Mouse (Mus musculus) megakaryocyte-erythroid progenitor cell, adult 5-6 weeks (primary cell): ENCODE results near the gene Pipox. TPM values are rescaled to one million over a fixed set of nuclear protein-coding genes. Genes with fewer than 3 reads are reported as not detected.

Experiments
- ATAC-seq: replicated peaks from 2 replicates; pipeline ENCODE4 v1.8.0; 2016; ENCODE audit warnings: mild to moderate bottlenecking, inconsistent platforms; ENCODE audit not compliant: severe bottlenecking, poor library complexity, low FRiP score, low TSS enrichment
- total RNA-seq, 2 experiments: library from RNA; stranded (forward) in 1 of 2; stranded (reverse) in 1 of 2; fragments of 200-1000, 215-1000 nt in 1 of 2; fragments of >200 nt in 1 of 2; fragmentation: Nextera tagmentation in 1 of 2; gene quantifications; 2 replicates each; pipeline ENCODE4 v1.2.3; 2014 to 2017

Gene Pipox
- total RNA-seq, 2 experiments from 2014 or later: not detected

DNA sequence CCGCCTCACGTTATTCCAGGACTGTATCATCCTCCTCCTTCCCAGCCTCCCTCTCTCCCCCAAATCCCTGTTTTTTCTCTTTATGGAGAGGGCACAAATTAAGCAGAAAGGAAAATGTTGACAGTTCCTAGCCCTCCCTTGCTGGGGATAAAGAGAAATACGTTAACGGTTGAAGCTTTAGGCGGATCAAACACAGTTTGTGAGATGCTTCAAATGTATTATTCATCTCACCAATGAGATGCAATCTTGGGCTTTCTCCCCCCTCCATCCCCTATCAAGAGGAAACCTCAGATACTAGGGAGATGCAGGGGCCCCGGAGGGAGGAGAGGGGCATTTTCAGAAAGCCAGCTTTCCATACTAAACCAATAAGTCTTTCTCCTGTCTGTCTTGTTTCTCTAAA is 15.9 kb upstream of the Pipox start:
- no peak for ATAC-seq

DNA sequence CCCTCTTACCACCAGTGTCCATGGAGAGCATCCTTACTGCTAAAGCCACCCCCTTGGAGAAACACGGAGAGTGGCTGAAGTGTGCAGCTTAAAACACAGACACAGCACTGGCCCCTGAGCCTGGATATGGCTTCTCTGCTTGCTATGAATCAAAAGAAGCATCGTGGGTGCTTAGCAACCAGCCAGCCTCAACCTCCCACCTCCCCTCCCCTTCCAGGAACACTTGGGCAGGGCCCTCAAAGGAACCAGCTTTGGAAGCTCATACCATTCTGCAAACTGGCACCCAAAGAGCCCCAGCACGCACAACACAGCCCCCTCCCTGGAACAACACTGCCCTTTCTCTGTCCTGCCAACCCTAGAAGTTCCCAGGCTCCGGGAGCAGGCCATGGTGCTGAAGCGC is 15.5 kb upstream of the Pipox start:
- no peak for ATAC-seq

DNA sequence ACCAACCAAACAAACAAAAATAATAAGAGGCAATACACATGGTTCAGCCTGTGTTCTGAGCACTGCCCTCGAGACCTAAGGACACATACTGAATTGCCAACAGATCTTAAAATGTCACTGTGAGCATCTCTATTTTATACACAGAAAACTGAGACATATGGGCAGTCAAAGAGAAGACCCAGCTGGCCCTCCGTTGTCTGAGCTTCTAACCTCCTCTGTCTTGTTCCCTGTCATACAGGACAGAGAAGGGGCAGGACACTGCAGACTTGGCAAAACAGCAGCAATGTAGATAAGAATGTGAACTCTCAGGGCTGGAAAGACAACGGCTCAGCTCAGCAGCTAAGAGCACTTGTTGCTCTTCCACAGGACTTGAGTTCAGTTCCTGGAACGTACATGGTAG is 14.6 kb upstream of the Pipox start:
- no peak for ATAC-seq

DNA sequence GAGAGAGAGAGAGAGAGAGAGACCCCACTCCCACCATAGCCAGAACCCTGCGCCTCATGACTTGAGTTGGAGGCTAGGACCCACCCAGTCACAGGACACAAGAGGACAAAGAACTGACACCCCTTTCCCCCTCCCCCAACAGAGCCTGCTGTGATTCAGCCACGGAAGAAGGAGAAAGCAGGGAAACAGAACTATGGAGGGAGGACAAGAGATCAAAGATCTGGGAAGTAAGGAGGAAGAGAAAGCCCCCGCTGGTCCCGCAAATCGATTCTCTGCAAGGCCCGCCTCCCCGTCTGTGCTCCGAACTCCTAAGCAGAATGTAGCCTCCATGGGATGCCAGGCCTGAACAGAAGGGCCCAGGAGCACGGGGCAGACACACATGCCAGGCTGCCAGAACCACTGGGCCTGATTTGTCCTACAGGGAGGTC is 12.9 kb upstream of the Pipox start:
- ATAC-seq: no peak

DNA sequence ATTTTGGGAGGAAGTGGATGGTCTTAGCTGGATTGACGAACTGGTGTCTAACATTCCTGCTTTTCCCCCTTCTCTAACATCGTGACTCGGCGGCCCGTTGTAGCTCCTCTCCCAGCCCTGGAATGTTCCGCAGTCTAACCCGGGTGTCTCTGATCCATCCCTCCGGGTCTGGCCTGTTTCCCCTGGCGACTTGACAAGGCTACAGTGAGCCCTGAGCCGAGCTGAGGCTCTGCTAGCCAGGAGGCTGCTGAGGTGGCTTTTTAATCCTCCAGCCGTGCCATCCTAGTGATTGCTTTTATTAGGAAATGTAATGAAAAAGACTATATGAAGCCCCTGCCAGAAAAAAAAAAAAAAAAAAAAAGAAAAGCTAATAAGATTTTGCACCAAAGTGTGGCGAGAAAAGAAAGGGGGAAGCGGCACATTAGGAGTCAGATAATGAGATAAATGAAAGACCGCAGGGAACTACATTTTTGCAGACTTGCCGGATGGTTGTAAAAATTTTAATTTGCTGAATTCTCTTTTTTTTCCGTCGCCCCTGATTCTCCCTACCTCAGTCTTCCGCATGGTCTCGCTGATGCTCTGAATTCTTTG is 12.3 kb upstream of the Pipox start:
- ATAC-seq: no peak

DNA sequence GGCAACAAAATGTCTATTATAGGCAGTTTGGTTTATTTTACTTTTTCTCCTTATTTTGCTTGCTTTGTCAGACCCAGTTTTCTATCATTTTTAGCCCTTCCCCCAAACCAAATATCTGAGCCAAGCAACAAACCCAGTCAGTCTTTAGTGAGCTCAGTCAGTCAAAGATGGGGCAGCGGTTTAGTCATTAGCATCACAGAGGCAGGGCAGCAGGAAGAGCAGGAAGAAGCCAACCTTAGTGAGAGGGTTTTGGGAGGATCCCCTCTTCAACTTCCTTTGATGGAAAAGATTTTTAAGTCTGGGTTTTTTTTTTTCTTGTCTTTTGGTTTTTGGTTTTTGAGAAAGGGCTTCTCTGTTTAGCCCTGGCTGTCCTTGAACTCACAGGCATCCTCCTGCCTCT is 10.8 kb upstream of the Pipox start:
- no peak for ATAC-seq

DNA sequence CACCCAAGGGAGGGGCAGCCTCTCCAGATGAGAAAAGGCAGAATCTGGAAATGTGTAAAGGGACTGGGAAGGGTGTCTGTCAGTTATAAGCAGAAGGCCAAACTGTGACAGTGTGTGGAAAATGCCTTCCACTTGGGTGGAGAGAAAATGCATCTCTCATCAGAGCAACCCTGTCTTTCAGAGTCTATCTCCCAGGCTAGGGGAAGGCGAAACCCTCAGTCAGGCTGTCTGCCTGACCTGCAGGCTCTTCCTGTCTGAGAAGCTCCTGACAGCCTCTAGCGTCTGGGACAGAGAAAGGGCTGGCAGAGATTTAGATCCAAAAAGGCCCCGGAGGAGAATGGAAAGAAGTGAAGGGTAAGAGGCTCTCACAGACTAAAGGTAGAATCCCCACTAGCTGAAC is 9.9 kb upstream of the Pipox start:
- ATAC-seq: no peak

DNA sequence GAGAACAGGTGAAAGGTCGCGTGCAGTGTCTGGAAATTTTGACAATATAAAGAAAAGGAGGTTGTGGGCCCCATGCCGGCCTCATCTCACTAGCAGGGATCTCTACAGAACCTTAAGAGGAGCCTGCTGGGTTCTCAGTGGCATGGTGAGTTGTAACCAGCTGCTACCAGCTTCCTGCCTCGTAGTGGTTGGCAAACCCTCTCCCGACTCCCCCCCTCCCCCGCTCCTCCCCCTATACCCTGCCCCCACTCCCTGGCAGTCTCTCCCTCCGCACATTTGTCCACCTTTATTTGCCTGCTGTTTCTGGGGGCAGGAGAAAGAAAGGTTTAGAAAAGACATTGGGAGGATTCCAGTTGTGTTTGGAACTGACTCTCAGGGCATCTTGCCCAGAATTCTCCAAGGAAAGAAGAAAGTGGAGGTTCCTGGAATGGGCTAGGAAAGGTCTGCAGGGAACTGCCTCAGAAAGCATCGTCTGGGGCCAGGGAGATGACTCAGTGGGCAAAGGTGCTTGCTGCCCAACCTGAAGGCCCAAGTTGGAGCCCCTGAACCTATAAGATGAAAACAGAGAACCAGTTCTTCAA is 8.0 kb upstream of the Pipox start:
- no peak for ATAC-seq

DNA sequence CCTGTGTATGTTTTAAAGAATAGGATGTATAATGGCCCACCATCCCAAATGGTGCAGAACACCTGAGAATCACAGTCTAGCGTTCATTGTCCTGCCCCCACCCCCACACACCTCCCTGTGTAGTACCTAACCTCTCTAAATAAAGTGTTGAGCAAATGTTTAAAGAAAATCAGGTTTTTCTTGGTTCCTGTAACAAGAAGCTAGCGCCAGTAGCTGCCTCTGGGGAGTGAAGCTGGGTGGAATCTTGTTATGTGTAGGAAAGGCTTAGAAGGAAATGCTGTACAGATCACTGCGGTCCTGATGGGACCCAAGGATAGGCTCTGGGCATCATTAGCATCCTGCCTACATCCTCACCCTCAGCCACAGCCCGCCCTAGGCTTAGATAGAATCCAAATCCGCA is 7.5 kb upstream of the Pipox start:
- no peak for ATAC-seq

DNA sequence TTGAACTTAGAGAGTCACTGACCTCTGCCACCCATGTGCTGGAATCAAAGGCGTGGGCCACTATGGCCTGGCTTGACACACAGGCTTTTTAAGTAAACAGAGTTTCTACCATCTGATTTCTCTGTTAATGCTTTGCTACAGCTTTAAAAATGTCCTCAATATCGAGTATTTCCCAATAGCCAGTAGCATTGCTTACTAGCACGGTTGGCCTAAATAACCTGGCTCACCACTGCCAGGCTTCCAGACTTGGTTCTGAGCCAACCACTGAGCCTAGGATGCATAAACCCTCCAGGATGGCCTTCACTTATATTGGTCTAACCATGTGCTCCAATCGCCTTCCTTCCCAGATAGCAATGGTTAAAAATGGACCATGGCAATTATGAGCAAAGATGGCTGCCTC is 6.8 kb upstream of the Pipox start:
- ATAC-seq: no peak

DNA sequence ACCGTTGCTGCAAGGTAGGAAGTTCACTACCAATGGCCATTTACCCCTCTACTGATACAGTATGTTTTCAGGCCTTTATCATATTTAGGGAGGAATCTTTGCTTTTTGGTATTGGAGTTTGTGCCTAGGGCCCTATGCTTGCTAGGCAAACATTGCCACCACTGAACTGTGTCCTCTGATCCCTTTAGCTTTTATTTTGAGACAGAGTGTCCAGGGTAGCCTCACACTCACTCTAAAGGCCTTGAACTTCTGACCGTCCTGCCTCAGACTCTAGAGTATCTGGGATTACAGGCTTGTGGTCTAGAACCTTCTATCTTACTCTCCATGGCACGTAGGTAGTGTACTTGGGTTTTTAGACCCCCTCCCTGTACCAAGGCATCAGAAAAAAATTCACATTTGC is 6.3 kb upstream of the Pipox start:
- no peak for ATAC-seq

DNA sequence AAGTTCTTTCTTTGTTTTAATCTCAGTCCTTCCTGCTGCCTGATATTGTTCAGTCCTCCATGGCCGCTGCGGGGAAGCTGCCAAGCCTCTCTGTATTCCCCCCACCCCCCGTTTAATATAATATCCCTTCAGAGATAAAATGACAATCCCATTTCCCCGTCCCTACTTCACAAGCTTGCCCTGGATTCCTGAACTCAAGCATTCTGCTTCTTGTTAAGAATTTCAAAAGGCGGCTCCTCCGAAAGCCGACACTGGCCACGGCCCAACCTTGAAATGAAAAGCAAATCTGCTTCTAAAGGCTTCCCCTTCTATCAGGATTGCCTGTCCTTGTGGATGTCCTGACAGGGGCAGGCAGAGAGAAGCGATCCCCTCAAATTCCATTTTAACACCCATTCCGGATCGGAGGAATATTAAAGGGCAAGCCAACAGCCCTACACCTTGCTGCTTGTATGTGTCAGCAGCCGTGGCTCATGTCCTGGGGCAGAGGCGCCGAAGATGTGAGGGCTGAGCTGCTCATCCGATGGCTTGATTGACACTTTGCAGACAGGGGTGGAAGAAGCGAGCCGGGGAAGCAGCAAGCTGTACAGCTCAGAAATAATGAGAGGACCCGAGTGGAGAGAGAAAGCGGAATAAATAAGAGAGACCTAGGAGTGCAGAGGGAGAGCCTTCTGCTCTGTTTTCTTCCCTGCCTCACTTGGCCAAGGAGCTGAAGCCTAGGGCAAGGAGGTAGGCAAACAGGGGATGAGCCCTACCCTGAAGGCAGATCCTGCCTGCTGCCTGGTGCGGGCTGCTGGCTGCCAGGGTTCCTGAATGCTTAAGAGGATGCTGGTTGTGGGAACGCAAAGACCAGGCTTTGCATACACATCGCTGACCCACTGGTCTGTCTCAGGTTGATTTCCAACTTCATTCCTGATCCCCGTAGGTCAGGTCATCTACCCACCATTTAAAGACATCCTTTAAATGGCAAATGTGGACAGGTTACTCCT is 3.2 kb upstream of the Pipox start:
- no peak for ATAC-seq

DNA sequence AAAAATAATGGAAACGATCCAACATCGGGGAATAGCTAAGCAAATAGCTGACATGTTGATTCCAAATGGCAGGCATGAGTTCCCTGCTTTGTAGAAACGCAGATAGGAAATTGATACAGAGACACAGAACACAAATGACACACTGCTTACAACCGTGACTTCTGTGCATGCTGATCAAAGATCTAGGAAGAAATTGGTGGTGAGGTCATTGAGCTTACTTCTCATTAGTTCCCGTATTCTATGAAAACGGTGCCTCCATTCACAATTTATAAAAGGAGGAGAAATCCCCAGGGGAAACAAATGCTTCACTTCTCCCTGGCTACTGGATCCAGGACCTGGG is 2.6 kb upstream of the Pipox start:
- no peak for ATAC-seq

DNA sequence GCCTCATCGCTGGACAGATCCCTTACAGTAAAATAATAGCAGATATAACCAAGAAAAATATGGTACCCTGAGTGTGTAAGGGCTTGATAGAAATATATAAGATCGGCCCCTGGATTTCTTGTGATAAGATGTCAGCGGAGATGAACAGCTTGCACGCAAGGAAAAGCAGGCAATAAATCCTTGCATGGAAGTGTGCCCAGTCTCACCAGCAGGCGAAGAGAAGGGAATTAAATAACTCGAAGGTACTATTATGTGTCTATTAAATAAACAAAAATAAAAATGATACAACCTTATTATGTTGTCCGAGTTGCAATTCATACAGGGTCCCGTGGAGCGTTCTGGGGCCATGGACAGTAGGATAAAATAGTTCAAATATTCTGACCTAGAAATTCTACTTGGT is 2.1 kb upstream of the Pipox start:
- no peak for ATAC-seq

DNA sequence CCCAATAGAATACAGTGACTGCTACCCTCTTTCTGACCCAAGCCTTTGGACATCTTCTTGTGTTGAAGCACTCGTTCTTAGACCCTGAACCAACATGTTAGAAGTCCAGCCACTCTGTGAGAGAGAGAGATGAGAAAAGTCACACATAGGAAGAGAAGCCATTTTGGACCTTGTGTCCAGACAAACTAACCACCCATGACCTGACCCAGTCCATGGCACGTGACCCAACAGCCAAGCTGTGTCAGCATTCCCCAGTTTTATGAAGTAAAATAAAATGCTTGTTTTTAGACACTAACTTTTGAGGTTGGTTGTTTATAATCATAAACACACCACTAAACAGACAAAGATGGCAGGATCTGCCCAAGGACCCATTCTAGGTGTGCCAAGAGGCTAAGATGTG is 1.1 kb upstream of the Pipox start:
- ATAC-seq: no peak

DNA sequence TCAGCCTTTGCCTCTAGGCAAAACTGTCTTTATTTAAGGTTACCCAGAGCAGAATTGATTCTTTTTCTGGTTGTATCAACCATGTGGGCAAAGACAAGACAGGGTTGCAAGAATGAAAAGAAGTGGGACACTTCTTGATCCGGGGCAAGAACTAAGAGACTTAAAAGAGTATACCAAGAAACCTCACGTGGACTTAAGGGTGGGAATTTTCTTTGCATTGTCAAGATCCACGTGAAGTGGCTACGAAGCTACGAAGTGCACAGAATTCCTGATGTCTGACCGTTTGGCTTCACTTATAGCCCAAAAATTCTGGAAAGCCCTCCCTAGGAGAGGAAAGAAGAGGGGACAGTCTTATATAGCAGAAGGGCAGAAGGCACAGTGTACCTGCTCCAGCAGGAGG is 613 bp downstream of the Pipox start:
- ATAC-seq: no peak

DNA sequence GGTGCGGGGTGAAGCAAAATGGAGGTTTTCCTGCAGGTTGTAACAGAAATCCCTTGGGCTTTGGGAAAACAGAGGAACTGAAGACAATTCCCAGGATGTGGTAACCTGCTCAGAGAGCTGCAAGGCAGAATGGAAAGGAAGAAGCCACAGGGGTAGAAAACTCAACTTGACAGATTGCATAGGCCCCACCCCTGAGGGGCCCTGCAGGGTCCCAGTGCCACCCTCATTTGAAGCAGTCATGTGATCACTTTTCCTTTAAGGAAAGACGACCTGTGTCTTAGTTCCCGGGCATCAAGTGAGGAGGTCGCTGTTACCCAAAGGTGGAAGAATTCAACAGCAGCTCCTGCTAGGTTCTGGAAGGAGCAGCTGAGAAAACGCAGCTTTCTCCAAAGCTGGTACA is 1.0 kb downstream of the Pipox start:
- ATAC-seq: no peak

DNA sequence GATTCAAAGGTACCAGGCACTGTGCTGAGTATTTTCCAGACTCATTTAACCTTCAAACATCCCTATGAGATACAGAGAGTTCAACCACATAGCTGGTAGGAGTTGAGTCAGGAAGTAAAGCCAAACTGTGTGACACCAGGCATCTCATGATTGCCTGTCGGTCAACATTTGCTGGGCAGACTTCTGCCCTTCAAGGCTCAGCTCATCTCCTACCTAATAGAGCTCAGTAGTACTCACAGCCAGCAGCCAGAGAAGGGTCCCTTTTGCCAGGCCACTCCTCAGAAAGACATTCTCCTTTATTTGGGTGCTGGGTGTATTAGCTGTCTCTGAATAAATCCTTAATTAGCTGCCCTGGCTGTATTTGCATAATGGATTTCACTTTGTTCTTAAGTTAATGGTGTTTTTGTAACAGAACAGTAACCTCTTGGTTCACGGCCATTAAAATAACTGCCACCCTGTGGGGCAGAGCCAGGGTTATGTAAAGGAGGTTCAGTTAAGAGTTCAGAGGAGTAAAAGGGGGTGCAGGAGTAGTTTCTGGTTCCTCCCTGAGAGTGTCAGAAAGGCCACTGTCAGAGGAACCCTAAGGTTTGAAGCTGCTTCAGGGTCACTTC is 3.1 kb downstream of the Pipox start:
- no peak for ATAC-seq

DNA sequence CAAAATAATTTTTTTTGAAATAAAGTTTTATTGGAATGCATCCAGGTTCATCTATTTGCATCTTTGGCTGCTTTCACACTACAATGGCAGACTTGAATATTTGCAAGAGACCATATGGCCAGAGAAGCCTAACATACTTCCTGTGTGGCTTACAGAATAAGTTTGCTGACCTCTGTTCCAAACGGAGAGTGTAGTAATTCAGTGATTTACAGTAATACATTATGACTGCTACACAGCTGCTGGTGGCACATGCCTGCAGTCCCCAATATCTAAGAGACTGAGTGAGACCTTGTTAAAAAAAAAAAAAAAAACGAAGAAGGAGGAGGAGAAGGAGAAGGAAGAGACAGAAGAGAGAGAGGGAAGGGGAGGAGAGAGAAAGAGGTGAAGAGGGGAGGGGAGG is 4.4 kb downstream of the Pipox start:
- no peak for ATAC-seq

DNA sequence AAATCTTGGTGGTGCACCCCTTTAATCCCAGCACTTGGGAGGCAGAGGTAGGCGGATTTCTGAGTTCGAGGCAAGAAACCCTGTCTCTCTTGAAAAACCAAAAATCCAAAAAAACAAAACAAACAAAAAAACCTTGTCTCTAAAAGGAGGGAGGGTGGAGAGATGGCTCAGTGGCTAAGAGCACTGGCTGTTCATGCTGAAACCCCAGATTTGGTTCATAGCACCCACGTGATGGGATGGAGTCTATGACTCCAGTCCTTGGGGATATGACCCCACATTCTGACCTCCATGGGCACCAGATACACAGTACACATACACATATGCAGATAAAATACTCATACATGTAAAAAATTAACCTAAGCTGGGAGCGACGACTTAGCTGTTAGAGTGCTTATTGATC is 5.0 kb downstream of the Pipox start:
- no peak for ATAC-seq
